Mouse (Mus musculus) v-Abl transformed pro-B cells (cell line): ENCODE results near the gene Ankrd49.

Experiments
- in situ Hi-C, 2 experiments: fragments of 400-800 bp; cut with MboI; formaldehyde crosslinking; loops; one replicate each; pipeline ENCODE4 v1.15.1; 2025; ENCODE audit not compliant: unreplicated experiment in 2 of 2

Ankrd49 gene

DNA sequence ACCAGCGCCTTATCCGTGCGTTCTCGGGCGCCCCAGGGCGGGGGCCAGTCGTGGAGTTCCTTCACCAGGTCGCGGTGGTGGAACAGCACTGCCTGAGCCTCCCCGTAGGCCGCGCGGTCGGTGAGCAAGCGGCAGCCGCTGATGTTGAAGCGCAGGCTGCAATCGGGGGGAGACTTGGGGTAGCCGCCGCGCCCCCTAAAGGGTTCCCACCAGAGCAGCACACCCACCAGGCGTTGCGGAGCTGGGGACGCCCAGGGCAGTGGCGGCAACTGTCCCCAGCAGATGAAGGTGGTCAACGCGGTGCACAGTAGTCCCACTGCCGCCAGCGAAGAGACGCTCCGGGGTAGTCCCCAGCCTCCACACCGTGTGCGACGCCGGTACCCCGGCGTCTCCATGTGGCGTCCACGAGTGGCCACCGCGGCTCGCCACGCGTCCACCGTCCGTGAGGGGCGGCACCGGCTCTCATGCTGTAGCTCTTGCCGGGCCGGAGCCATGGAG, 33.1 kb downstream of the Ankrd49 start:
- in situ Hi-C loops, result loop anchor here in 1 of 2 experiments (25.0 kb wide), 3 partner anchors 786 to 1136 kb away; no protein-coding TSS in a partner anchor

DNA sequence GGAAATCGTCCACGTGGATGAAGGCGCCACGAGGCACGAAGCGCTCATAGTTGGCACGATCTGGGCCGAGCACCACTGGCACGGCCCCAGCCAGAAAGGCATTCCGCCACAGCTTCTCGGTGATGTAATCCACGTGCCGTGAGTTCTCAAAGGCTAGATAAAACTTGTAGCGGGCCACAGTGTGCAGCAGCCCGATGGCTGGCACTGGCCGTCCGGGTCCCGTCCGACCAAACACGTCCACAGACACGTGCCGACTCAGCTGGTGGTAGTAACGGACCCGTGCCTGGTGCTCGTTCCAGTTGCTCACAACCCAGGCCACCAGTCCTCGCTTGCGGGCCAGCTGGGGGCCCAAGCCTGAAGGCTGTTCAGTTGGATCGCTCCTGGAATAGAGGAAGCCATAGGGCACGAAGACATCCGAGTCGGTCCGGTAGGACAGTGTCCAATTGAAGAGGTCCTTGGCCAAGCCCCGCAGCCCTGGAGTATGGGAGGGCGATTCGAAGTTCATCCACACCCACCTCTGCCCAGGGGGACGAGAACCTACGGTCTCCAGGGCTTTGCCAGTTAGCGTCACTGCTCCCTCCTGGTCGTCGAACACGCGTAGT, 33.7 kb downstream of the Ankrd49 start:
- in situ Hi-C loops, result loop anchor here in 1 of 2 experiments (25.0 kb wide), 3 partner anchors 786 to 1136 kb away; no protein-coding TSS in a partner anchor

DNA sequence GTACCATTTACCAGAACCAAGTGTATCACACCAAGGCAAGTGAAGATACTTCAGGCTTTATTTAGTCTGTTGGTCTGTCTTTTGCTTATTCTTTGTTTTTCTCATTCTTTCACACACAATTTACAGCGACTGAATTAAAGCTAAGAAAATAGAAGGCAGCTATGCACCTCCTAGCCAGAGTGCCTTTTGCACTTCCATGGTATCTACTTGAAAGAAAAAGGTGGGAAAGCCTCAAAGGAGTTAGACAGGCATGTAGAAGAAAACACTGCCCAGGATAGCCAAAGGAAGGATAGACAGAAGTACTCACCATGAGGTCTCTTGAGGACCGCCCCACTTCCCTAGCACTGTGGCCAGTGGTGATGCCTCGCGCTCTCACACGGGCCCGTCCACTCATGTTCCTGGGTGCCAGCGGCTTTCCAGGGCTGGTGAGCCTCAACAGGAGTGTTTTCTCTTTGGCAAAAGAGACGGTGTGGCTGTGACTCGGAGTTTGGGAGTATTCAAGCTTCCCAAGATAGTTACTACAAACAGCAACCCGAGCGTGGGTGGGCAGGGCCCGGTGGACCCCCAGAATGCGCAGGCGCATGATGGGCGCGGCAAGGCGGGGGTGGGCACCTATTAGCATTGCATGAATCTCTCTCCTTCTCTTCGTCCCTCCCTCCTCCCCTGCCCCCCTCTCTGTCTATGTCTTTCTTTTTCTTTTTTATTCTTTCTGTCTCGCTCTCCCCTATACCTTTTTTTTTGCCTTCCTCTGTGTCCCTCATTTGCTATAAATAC, 44.3 kb downstream of the Ankrd49 start, which contains the start of gene Piwil4:
TSS of gene Piwil4 (minus strand) at position 583 of the 774 bp plus-strand sequence.
- in situ Hi-C loops, result no loop called here

DNA sequence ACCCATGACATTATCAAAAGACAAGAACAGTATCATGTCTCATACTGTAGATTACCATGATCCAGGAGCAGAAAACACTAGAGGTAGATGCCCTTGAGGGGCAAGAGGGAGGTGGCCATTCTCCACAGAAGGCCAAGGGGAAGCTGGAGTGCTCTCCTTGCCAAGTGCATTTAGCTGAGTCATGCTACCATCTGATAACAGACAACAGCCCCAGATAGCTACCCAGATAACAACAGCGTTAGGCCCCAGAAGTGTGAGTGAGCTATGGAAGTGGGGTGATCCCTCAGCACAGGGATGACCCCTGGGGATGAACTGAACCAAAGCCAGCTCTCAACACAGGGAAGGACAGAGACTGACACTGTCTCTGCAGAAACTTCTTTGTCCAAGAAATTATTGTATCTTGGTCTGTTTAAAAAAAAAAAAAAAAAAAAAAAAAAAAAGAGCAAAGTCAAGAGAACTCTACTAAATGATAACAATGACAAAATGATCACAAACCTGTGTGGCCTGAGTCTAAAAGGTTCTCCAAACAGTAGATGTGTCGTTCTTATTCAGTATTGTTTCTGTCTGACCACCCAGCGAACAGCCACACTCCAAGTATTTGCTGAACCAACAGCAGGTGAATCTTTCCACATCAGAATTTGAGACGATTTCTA, 45.0 kb downstream of the Ankrd49 start:
- in situ Hi-C loops, result no loop called here

DNA sequence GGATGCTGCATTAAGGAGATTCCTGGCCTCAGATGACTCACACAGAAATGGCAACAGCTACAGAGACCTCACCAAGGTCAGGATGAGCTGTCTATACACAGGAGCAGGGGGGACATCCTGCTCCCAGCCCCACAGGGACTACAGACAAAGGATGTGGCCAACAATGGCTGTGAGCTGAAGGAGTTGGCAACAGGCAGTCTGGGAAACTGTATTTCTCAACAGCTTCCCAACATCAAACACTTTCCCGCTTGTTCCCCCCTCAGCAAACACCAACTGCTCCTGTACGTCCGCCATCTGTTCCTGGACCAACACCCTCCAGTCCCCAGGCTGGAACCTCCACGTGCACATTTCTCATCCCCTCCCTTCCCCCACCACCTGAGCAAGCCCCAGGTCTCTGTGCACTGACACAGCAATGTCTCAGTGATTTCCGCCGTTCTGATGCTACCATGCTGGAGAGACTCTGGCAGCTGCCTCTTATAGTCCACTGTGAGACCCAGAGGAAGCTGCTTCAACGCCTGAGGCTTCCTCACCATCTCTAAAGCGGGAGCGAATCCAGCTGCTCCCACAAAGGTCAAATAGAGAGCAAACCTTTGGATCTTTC, 53.6 kb downstream of the Ankrd49 start:
- in situ Hi-C loops, result no loop called here
